Mouse (Mus musculus) testis, postnatal 10 days (tissue): ENCODE results near the gene Zfp28.
"Not testable (repeated sequence)": the region's sequence is repeated elsewhere in the genome, so short reads cannot be mapped to it uniquely, and the experiment has no call there.

Experiments
- DNase-seq: peaks from one replicate; pipeline ENCODE4 v3.0.0; 2021; ENCODE audit warnings: low spot score

The Zfp28 gene

GRCm38 (mm10) chr7:6383044-6383455, at the start of gene Zfp28:
TSS of gene Zfp28 (plus strand) at chr7:6383295.
- peak; percentile 98 for DNase-seq

GRCm38 (mm10) chr7:6339865-6340264, 43.2 kb upstream of the Zfp28 start:
- no peak for DNase-seq

GRCm38 (mm10) chr7:6343501-6344071, 39.5 kb upstream of the Zfp28 start, which contains the start of gene Gm3854:
TSS of gene Gm3854 (plus strand) at chr7:6343759.
- DNase-seq: peak; percentile 63

GRCm38 (mm10) chr7:6344124-6344523, 39.0 kb upstream of the Zfp28 start:
- no peak for DNase-seq

GRCm38 (mm10) chr7:6358121-6358520, 25.0 kb upstream of the Zfp28 start:
- no peak for DNase-seq

GRCm38 (mm10) chr7:6358937-6359590, 24.0 kb upstream of the Zfp28 start:
- no peak for DNase-seq

GRCm38 (mm10) chr7:6360477-6361060, 22.5 kb upstream of the Zfp28 start:
- DNase-seq: no peak

- DNase-seq: no peak
These were observed 21.3 kb upstream of the Zfp28 start for GRCm38 (mm10) chr7:6361756-6362155.

- peak; percentile 100 for DNase-seq
These were observed 20.6 kb upstream of the Zfp28 start for GRCm38 (mm10) chr7:6362268-6363046.

GRCm38 (mm10) chr7:6363047-6363488, 20.0 kb upstream of the Zfp28 start, which contains the start of gene Zfp78:
TSS of gene Zfp78 (plus strand) at chr7:6363280.
- DNase-seq: no peak

GRCm38 (mm10) chr7:6364761-6365160, 18.3 kb upstream of the Zfp28 start:
- no peak for DNase-seq

- no peak for DNase-seq
These were observed 15.9 kb upstream of the Zfp28 start for GRCm38 (mm10) chr7:6367185-6367584.

- DNase-seq: not testable (repeated sequence)
These were observed 14.9 kb upstream of the Zfp28 start for GRCm38 (mm10) chr7:6368146-6368545.

- no peak for DNase-seq
These were observed 13.6 kb upstream of the Zfp28 start for GRCm38 (mm10) chr7:6369460-6369859.

GRCm38 (mm10) chr7:6372993-6373392, 10.1 kb upstream of the Zfp28 start:
- no peak for DNase-seq

- DNase-seq: no peak
These were observed 4.7 kb upstream of the Zfp28 start for GRCm38 (mm10) chr7:6378441-6378840.

- DNase-seq: no peak
These were observed 1.7 kb upstream of the Zfp28 start for GRCm38 (mm10) chr7:6381431-6381830.

- DNase-seq: no peak
These were observed 916 bp downstream of the Zfp28 start for GRCm38 (mm10) chr7:6384011-6384410.

- DNase-seq: peak; percentile 48
These were observed 3.9 kb downstream of the Zfp28 start for GRCm38 (mm10) chr7:6386995-6387394.

- no peak for DNase-seq
These were observed 5.9 kb downstream of the Zfp28 start for GRCm38 (mm10) chr7:6388971-6389370.

- no peak for DNase-seq
These were observed 6.4 kb downstream of the Zfp28 start for GRCm38 (mm10) chr7:6389449-6389848.
